Mouse (Mus musculus) bone marrow, adult 2 months (tissue): ENCODE data around the gene Tubg1. TPM values are rescaled to one million over a fixed set of nuclear protein-coding genes. Genes with fewer than 3 reads are reported as not detected.

Source experiments
- H3K27ac ChIP-seq: fragments of 200-500 bp; 2 replicates; pipeline ENCODE4 v1.5.1; 2012; ENCODE audit warnings: low read depth, mild to moderate bottlenecking, control low read depth, inconsistent platforms, low read length; ENCODE audit not compliant: control insufficient read depth, poor library complexity, insufficient read depth
- H3K4me1 ChIP-seq: fragments of 200-500 bp; 2 replicates; pipeline ENCODE4 v1.6.1; 2011; ENCODE audit warnings: low read length; ENCODE audit not compliant: control insufficient read depth, insufficient read depth
- H3K4me3 ChIP-seq: fragments of 200-500 bp; replicated peaks from 2 replicates; pipeline ENCODE3; 2011; ENCODE audit warnings: mild to moderate bottlenecking, low read depth, low read length, control low read depth; ENCODE audit not compliant: control insufficient read depth
- CTCF ChIP-seq: fragments of 200-500 bp; IDR thresholded peaks from 2 replicates; pipeline ENCODE4 v1.5.1; 2011; ENCODE audit warnings: low read length, control low read depth; ENCODE audit not compliant: control insufficient read depth, insufficient read depth
- POLR2A ChIP-seq: fragments of 200-500 bp; IDR thresholded peaks from 2 replicates; pipeline ENCODE4 v1.6.1; 2011; ENCODE audit warnings: low read depth, mild to moderate bottlenecking, control low read depth, low read length, borderline replicate concordance; ENCODE audit not compliant: control insufficient read depth
- WGBS: fragments of 180-500 bp; shearing (Covaris S2); methylation state at CpG from one replicate; pipeline ENCODE4 v1.1.7; 2018; 5-methylcytosine and 5-hydroxymethylcytosine counted together
- polyA plus RNA-seq: library from polyadenylated mRNA; stranded (reverse); fragments of >200 nt; gene quantifications from 2 replicates; pipeline ENCODE4 v1.2.4, GENCODE M21; 2011; ENCODE audit warnings: low replicate concordance; ENCODE audit not compliant: missing spikeins, insufficient read depth, insufficient read length

Gene Tubg1
- polyA plus RNA-seq, 1 experiment = 16.4 TPM

- WGBS = under 1% methylated on average over 51 of the region's 51 CpGs
- Histone ChIP-seq H3K27ac (peak within 1 kb of the TSS; percentile 82), H3K4me3 (peak within 1 kb of the TSS; percentile 81), H3K4me1 (peaks cover 6% of the 10 kb centered on the region)
- no peak for TF ChIP-seq CTCF
- peak; percentile 81; the same call in 1 of the 2 replicates for TF ChIP-seq POLR2A
Measured at GRCm38 (mm10) chr11:101082208-101083082, 37.3 kb upstream of the Tubg1 start, which contains the start of gene Coasy. TSS of gene Coasy (plus strand) at chr11:101082565.

GRCm38 (mm10) chr11:101083083-101083697 lies 36.5 kb upstream of the Tubg1 start:
- WGBS = 24% methylated on average over 19 of the region's 19 CpGs
- H3K4me3 ChIP-seq = peak overlapping the region; percentile 77
- peak overlapping the region; percentile 82 for H3K27ac ChIP-seq
- H3K4me1 ChIP-seq = peaks cover 10% of the 10 kb centered on the region
- no peak for TF ChIP-seq POLR2A
- no peak for TF ChIP-seq CTCF

DNA sequence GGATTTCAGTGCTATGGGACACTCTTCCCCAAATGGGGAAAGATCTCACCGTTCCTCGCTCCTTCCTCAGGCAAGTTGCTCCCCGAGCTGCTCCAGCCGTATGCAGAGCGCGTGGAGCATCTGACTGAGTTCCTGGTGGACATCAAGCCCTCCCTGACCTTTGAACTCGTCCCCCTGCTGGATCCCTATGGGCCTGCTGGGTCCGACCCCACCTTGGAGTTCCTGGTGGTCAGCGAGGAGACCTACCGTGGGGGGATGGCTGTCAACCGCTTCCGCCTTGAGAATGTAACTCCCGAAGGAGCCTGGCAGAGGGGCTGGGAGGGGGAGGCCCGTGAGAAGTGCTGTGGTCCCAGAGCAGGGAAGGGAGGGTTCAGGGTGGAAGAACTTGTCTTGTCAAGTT lies 35.5 kb upstream of the Tubg1 start:
- Histone ChIP-seq H3K4me1 (peaks cover 9% of the 10 kb centered on the region), H3K4me3 (no peak overlapping the region), H3K27ac (no peak overlapping the region)
- TF ChIP-seq POLR2A (no peak), CTCF (no peak)
- 87% methylated on average over 14 of the region's 14 CpGs for WGBS

DNA sequence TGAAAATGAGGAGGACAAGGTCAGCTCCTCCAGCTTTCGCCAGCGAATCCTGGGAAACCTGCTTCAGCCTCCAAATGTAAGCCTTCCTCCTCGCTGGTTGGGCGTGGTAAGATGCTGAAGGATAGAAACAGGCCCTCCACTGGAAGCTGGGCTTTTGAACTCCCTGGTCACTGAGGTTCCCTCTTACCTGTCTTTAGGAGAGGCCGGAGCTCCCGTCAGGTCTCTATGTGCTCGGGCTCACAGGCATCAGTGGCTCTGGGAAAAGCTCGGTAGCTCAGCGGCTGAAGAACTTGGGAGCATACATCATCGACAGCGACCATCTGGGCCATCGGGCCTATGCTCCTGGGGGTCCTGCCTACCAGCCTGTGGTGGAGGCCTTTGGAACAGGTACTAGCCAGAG lies 34.9 kb upstream of the Tubg1 start:
- H3K4me3 ChIP-seq = no peak overlapping the region
- 94% methylated on average over 12 of the region's 12 CpGs for WGBS
- no peak overlapping the region for H3K27ac ChIP-seq
- no peak for TF ChIP-seq CTCF
- TF ChIP-seq POLR2A = no peak
- peaks cover 8% of the 10 kb centered on the region; the same call in 1 of the 2 replicates for H3K4me1 ChIP-seq

DNA sequence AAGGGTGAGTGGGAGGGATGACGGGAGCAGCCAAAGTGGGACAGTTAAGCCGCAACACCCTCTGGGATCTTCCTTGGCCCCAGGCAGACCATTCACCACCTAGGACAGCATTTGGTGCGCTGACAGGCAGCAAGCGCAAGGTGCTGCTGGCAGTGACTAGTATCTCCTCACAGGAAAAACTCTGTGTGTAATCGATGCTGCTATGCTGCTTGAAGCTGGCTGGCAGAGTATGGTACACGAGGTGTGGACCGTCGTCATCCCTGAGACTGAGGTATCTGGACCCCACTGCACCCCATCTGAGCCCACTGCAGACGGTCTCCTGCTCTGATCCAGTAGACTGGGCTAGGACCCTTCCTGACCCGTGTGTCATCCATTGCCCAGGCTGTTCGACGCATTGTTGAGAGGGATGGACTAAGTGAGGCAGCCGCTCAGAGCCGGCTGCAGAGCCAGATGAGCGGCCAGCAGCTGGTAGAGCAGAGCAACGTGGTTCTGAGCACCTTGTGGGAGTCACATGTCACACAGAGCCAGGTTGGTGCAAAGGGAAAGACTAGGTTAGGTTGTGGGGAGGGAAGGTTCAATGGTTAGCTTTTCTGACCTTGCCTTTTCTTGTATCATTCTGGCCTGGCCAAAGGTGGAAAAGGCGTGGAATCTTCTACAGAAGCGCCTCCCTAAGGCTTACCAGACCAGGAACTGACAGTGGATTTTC lies 34.0 kb upstream of the Tubg1 start:
- 88% methylated on average over 18 of the region's 18 CpGs for WGBS
- Histone ChIP-seq H3K4me1 (peaks cover 8% of the 10 kb centered on the region; the same call in 1 of the 2 replicates), H3K4me3 (no peak overlapping the region), H3K27ac (no peak overlapping the region)
- TF ChIP-seq POLR2A = no peak
- no peak for TF ChIP-seq CTCF

GRCm38 (mm10) chr11:101086323-101086674 lies 33.4 kb upstream of the Tubg1 start:
- H3K4me3 ChIP-seq = no peak overlapping the region
- WGBS = 74% methylated on average over 6 of the region's 6 CpGs
- no peak for TF ChIP-seq POLR2A
- no peak for TF ChIP-seq CTCF
- no peak overlapping the region for H3K27ac ChIP-seq
- H3K4me1 ChIP-seq = peaks cover 8% of the 10 kb centered on the region; the same call in 1 of the 2 replicates

DNA sequence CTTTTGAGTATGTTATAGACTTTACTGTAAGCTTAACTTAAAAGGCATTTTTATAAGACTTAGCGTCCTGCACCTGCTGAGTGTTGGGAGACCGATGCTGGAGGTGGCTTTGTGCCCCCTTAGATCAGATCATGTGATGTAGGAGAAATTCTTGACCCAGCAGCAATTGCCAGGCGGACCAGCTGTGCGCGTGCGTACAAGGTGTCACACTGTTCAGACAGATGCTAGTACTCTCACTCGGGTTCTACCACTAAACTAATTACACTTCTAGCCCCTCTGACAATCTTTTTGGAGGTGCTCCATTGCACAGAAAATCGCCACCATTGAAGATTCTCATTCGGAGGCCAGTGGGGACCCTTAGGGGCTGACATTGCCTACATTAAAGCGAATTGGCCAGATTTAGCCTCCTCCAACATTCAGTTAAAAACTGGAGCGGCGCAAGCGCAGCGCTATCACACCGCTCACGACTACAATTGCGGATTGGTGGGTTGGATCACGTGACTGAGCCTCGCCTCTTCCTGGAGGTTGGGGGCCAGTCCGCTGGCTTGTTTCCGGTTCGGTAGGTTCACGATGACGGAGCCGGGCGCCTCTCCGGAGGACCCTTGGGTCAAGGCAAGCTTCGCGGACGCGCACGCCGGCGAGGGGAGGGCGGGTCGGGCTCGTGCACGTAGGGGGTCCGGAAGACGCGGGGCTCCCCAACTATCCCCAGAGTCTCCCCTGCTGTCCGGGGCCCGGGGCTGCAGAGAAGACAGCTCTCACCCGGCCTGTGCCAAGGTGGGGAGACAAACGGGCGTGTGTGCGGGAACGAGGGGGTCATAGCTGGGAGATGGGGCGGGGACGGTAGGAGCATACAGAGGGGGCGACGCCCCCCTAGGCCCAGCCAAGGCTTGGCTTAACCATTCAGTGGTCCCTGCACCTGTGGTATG lies 32.7 kb upstream of the Tubg1 start, which contains the start of gene Mlx:
TSS of gene Mlx (plus strand) at position 522 of the 926 bp plus-strand sequence.
- TF ChIP-seq CTCF (no peak), POLR2A (peak; percentile 71)
- H3K4me3 ChIP-seq = peak within 1 kb of the TSS; percentile 73
- H3K4me1 ChIP-seq = peaks cover 8% of the 10 kb centered on the region; the same call in 1 of the 2 replicates
- 2% methylated on average over 52 of the region's 52 CpGs for WGBS
- peak within 1 kb of the TSS; percentile 67 for H3K27ac ChIP-seq

GRCm38 (mm10) chr11:101087682-101088055 lies 32.1 kb upstream of the Tubg1 start:
- TF ChIP-seq POLR2A = no peak
- TF ChIP-seq CTCF = no peak
- H3K4me3 ChIP-seq = peak overlapping the region; percentile 73
- H3K4me1 ChIP-seq = peaks cover 8% of the 10 kb centered on the region; the same call in 1 of the 2 replicates
- peak overlapping the region; percentile 67 for H3K27ac ChIP-seq
- WGBS = 7% methylated on average over 8 of the region's 8 CpGs
